Mouse (Mus musculus) C2C12 (cell line): ENCODE measurements at regions not wholly inside any gene's neighbourhood (a gene's known extent, or its start where the extent isn't known, plus 50 kb on each side); places are given as distances from the start of the nearest gene placed in this dataset.

ENCODE experiments used
- CEBPB ChIP-seq: IDR thresholded peaks from one replicate; pipeline ENCODE4 v1.6.1; 2011; ENCODE audit warnings: low read depth, mild to moderate bottlenecking, control low read depth, moderate library complexity
- CTCF ChIP-seq: IDR thresholded peaks from one replicate; pipeline ENCODE4 v1.5.1; 2011; ENCODE audit not compliant: control insufficient read depth, insufficient read depth, insufficient read length
- MYOD1 ChIP-seq: IDR thresholded peaks from one replicate; pipeline ENCODE4 v1.6.1; 2011; ENCODE audit warnings: low read depth; ENCODE audit not compliant: control insufficient read depth, insufficient read length
- MYOG ChIP-seq: IDR thresholded peaks from one replicate; pipeline ENCODE4 v1.6.1; 2011; ENCODE audit not compliant: control insufficient read depth, insufficient read length; ENCODE audit errors: extremely low read depth
- USF1 ChIP-seq: IDR thresholded peaks from one replicate; pipeline ENCODE4 v1.6.1; 2011; ENCODE audit warnings: low read depth, mild to moderate bottlenecking, control low read depth, moderate library complexity

- no peak for TF ChIP-seq CTCF
- no peak for TF ChIP-seq MYOD1
- TF ChIP-seq USF1 = no peak
- TF ChIP-seq MYOG = no peak
- TF ChIP-seq CEBPB = no peak
These were observed 50.0 kb upstream of the Nxph1 start for GRCm38 (mm10) chr6:8898268-8898667.
